Mouse (Mus musculus) C2C12 (cell line): Measurements from ENCODE around the gene Tbc1d17. TPM values are rescaled to one million over a fixed set of nuclear protein-coding genes. Genes with fewer than 3 reads are reported as not detected.

Experiments used
- H3K27me3 ChIP-seq: one replicate; pipeline ENCODE4 v1.6.1; 2011; ENCODE audit not compliant: control insufficient read depth, insufficient read depth, insufficient read length
- H3K36me3 ChIP-seq: one replicate; pipeline ENCODE4 v1.6.1; 2011; ENCODE audit not compliant: control insufficient read depth, insufficient read depth
- H3K4me3 ChIP-seq: one replicate; pipeline ENCODE4 v1.5.1; 2011; ENCODE audit warnings: mild to moderate bottlenecking, control low read depth; ENCODE audit not compliant: poor library complexity, insufficient read depth, severe bottlenecking
- H3K79me2 ChIP-seq: one replicate; pipeline ENCODE4 v1.6.1; 2011; ENCODE audit not compliant: control insufficient read depth, insufficient read depth
- H3K79me3 ChIP-seq: one replicate; pipeline ENCODE4 v1.6.1; 2011; ENCODE audit warnings: low read depth, control low read depth
- H3ac ChIP-seq: one replicate; pipeline ENCODE3; 2011; ENCODE audit warnings: low read depth; ENCODE audit not compliant: control insufficient read depth, insufficient read length
- CEBPB ChIP-seq: IDR thresholded peaks from one replicate; pipeline ENCODE4 v1.6.1; 2011; ENCODE audit warnings: low read depth, mild to moderate bottlenecking, control low read depth, moderate library complexity
- CTCF ChIP-seq: IDR thresholded peaks from one replicate; pipeline ENCODE4 v1.5.1; 2011; ENCODE audit not compliant: control insufficient read depth, insufficient read depth, insufficient read length
- FOSL1 ChIP-seq: IDR thresholded peaks from one replicate; pipeline ENCODE4 v1.8.0; 2011; ENCODE audit warnings: mild to moderate bottlenecking, low read length; ENCODE audit not compliant: poor library complexity, insufficient read depth, severe bottlenecking
- MAX ChIP-seq: IDR thresholded peaks from one replicate; pipeline ENCODE4 v1.6.1; 2011; ENCODE audit warnings: mild to moderate bottlenecking, control low read depth
- MYOD1 ChIP-seq: IDR thresholded peaks from one replicate; pipeline ENCODE4 v1.6.1; 2011; ENCODE audit warnings: low read depth; ENCODE audit not compliant: control insufficient read depth, insufficient read length
- MYOG ChIP-seq: IDR thresholded peaks from one replicate; pipeline ENCODE4 v1.6.1; 2011; ENCODE audit not compliant: control insufficient read depth, insufficient read length; ENCODE audit errors: extremely low read depth
- USF1 ChIP-seq: IDR thresholded peaks from one replicate; pipeline ENCODE4 v1.6.1; 2011; ENCODE audit warnings: low read depth, mild to moderate bottlenecking, control low read depth, moderate library complexity
- long read RNA-seq, 2 experiments: library from polyadenylated mRNA; unstranded; transcript quantifications; one replicate each; pipeline ENCODE4 v2.0.0; 2019 to 2020
- polyA plus RNA-seq: library from polyadenylated mRNA; unstranded; fragments of >200 nt; fragmentation: generic; extraction: Trizol; gene quantifications from one replicate; pipeline ENCODE4 v1.2.1, GENCODE M21; 2012; ENCODE audit warnings: missing spikeins

Tbc1d17 gene
- polyA plus RNA-seq, result 38.4 TPM
- long read RNA-seq, experiment 1, full-length matches to known transcripts, result 20 of 43 reads
- long read RNA-seq, experiment 1, partial matches to known transcripts, result 19 of 43 reads
- long read RNA-seq, experiment 1, other reads (novel, unspliced or antisense), result 4 of 43 reads
- long read RNA-seq, experiment 2, full-length matches to known transcripts, result 164 of 184 reads
- long read RNA-seq, experiment 2, partial matches to known transcripts, result 5 of 184 reads
- long read RNA-seq, experiment 2, other reads (novel, unspliced or antisense), result 15 of 184 reads

DNA sequence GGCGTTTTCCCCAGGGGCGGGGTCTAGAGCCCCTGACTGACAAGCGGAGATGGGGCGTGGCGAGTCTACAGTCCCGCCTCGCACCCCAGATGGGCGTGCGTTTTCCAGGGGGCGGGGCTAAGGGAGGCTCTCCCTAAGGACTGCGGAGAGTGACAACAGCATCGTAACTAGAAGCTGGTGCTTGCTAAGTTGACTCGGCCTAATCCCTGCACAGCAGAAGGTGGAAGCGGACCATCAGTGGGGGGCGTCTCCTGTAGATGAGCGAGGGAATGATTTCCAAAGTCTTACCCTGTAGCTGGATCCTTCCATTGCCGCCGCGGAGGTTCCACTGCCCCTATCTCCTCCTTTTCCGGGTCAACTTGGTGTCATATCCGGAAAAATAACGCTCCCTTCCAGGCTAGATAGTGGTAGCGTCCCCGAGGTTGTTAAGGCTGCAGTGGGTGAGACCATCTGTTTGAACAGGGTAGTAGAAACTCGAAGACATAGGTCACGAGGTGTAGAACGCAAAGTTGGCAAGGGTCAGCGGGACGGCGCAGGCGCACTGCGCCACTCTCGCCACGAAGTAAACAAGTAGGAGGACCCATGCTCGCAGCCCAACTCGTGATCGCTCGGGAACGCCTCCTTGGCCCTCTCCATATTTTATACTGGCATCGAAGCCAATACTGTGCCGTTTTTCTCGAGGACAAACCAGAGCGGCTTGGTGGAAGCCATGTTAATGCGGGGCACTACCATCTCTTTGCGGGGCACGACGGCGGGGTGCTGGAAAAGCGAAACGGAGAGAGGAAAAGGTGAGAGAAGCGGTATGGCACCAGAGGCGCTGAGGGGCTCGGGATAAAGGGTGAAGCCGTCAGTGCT is at the start of gene Tbc1d17, which contains the start of gene Akt1s1:
Gene Tbc1d17, minus strand, starts transcription at position 519 of the 855 bp plus-strand sequence.
Gene Akt1s1, plus strand, starts transcription at position 431 of the 855 bp plus-strand sequence.
- peaks cover 17% of the 10 kb centered on the region for H3K36me3 ChIP-seq
- peak within 1 kb of the TSS; percentile 82 for H3K4me3 ChIP-seq
- H3ac ChIP-seq, result peak within 1 kb of the TSS; percentile 93
- peaks cover 24% of the 10 kb centered on the region for H3K79me3 ChIP-seq
- H3K79me2 ChIP-seq, result peaks cover 52% of the 10 kb centered on the region
- no peaks in the 10 kb centered on the region for H3K27me3 ChIP-seq
- no peak for TF ChIP-seq CTCF
- TF ChIP-seq USF1, result peak; percentile 89
- TF ChIP-seq MAX, result peak; percentile 94
- no peak for TF ChIP-seq MYOD1
- TF ChIP-seq FOSL1, result no peak
- no peak for TF ChIP-seq MYOG
- TF ChIP-seq CEBPB, result no peak

GRCm38 (mm10) chr7:44898607-44899006 is 49.7 kb upstream of the Tbc1d17 start:
- Histone ChIP-seq H3K36me3 (peaks cover 6% of the 10 kb centered on the region), H3K27me3 (no peaks in the 10 kb centered on the region), H3ac (no peak overlapping the region), H3K4me3 (no peak overlapping the region), H3K79me2 (no peaks in the 10 kb centered on the region), H3K79me3 (no peaks in the 10 kb centered on the region)
- TF ChIP-seq CTCF, result no peak

- no peaks in the 10 kb centered on the region for H3K36me3 ChIP-seq
- peaks cover 6% of the 10 kb centered on the region for H3K79me3 ChIP-seq
- H3K27me3 ChIP-seq, result no peaks in the 10 kb centered on the region
- H3K4me3 ChIP-seq, result peak overlapping the region; percentile 45
- peaks cover 7% of the 10 kb centered on the region for H3K79me2 ChIP-seq
- TF ChIP-seq MYOG (no peak), MAX (no peak), MYOD1 (no peak), USF1 (no peak)
- H3ac ChIP-seq, result peak overlapping the region; percentile 72
Observed at GRCm38 (mm10) chr7:44896499-44896898, 47.6 kb upstream of the Tbc1d17 start.

DNA sequence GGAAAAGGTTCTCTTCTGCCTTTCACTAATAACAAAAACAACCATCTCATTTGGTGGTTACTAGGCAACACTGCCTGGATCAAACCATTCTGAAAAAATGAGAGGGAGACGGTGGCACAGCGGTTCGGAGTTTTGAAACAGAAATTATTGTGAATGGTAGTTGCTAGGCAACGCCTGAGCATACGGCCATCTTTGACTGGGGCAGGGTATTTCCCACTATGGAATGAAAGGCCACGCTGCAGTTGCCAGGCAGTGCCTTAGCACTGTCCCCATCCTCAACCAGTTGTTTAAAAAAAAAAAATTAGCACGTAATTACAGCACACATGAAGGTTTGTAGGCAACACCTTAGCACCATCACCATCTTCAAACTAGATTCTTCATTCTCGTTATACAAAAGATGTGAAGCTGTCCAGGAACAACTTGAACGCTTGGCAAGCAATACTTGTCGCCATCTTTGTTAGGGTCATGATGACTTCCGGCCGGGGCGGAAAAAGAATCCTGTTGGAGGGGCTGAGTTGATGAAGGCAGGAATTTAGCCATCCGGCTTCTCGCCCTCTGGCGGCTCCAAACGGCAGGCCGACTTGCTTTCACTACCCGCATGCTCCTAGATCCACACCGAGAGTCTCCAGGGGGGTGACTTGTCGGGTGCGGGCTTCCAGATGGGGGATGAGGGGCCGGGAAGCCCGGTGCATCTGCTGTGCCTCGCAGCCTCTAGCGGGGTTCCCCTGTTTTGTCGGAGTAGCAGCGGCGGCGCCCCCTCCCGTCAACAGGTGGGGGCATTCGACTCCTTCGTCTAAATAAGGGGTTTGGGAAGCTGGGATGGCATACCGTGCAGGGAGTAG is 46.9 kb upstream of the Tbc1d17 start, which contains the start of gene Fuz:
Gene Fuz, plus strand, starts transcription at position 487 of the 842 bp plus-strand sequence.
- H3ac ChIP-seq, result peak within 1 kb of the TSS; percentile 72
- peak; percentile 12 for TF ChIP-seq CTCF
- no peak for TF ChIP-seq CEBPB

DNA sequence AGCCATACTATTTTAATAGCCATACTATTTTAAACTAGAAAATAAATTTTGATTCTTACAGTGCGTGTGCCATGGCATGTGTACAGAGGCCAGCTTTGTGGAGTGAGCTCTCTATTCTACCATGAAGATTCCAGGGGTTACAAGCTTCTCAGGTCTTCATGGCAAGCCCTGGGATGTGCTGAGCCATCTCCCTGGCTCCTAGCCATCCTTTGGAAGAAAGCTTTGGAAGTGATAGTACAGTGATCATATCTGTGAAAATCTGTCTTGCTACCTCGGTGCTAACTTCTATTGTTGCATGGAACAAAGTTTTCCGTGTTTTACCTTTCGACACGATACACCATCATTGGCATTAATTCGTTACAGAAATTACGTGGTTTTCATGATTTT is 46.3 kb upstream of the Tbc1d17 start:
- Histone ChIP-seq H3K4me3 (no peak overlapping the region), H3ac (no peak overlapping the region), H3K79me2 (peaks cover 20% of the 10 kb centered on the region), H3K27me3 (no peaks in the 10 kb centered on the region), H3K79me3 (peaks cover 17% of the 10 kb centered on the region), H3K36me3 (no peaks in the 10 kb centered on the region)
- TF ChIP-seq MAX (no peak), USF1 (no peak), CTCF (no peak), FOSL1 (no peak), CEBPB (no peak), MYOD1 (no peak), MYOG (no peak)

More for the DNA sequence above, 46.9 kb upstream of the Tbc1d17 start, which contains the start of gene Fuz:
- Histone ChIP-seq H3K4me3 (peak within 1 kb of the TSS; percentile 45), H3K79me2 (peaks cover 14% of the 10 kb centered on the region), H3K27me3 (no peaks in the 10 kb centered on the region), H3K36me3 (no peaks in the 10 kb centered on the region), H3K79me3 (peaks cover 12% of the 10 kb centered on the region)
